Mouse (Mus musculus) CH12.LX (cell line): Measurements from ENCODE around the gene Ciao2a. TPM values are rescaled to one million over a fixed set of nuclear protein-coding genes. Genes with fewer than 3 reads are reported as not detected.
A peak's percentile ranks its signal among the peaks of the same experiment; 100 is the strongest.

Experiments used
- DNase-seq: peaks from one replicate; pipeline ENCODE4 v3.0.0-alpha.2; 2013; ENCODE audit errors: extremely low read depth
- H3K27ac ChIP-seq: 2 replicates; pipeline ENCODE4 v1.5.1; 2012; ENCODE audit warnings: low read depth, mild to moderate bottlenecking, control low read depth, moderate library complexity; ENCODE audit not compliant: insufficient read depth
- H3K27me3 ChIP-seq: replicated peaks from 2 replicates; pipeline ENCODE3; 2012; ENCODE audit warnings: inconsistent platforms
- H3K36me3 ChIP-seq, 2 experiments: replicated peaks in 1 of 2; 2 replicates each; pipeline versions ENCODE3 to v1.6.1; 2012; ENCODE audit warnings: inconsistent platforms in 1 of 2, low read length in 1 of 2, mild to moderate bottlenecking in 1 of 2, mixed read lengths in 1 of 2, moderate library complexity in 1 of 2; ENCODE audit not compliant: control insufficient read depth in 1 of 2, insufficient read depth in 1 of 2
- H3K4me1 ChIP-seq, 2 experiments: 2 replicates each; pipeline ENCODE4 v1.6.1; 2012; ENCODE audit warnings: inconsistent platforms in 1 of 2, moderate library complexity in 1 of 2; ENCODE audit not compliant: insufficient read depth in 2 of 2, control insufficient read depth in 1 of 2
- H3K4me2 ChIP-seq: 2 replicates; pipeline ENCODE4 v1.6.1; 2012; ENCODE audit warnings: low read depth, mild to moderate bottlenecking, control low read depth; ENCODE audit not compliant: poor library complexity, insufficient read depth, severe bottlenecking
- H3K4me3 ChIP-seq, 3 experiments: fragments of 150-350 bp in 1 of 3; sonication (generic) in 1 of 3; replicated peaks in 1 of 3; 2 replicates each; pipeline versions ENCODE3 to v1.5.1; 2011 to 2012; ENCODE audit warnings: low read depth in 2 of 3, low read length in 2 of 3, mild to moderate bottlenecking in 2 of 3, moderate library complexity in 2 of 3, control low read depth in 1 of 3, improper control_type of control experiment in 1 of 3, inconsistent platforms in 1 of 3, mixed read lengths in 1 of 3; ENCODE audit not compliant: poor library complexity in 1 of 3
- H3K79me2 ChIP-seq: replicated peaks from 2 replicates; pipeline ENCODE4 v1.6.1; 2012; ENCODE audit warnings: mild to moderate bottlenecking, moderate library complexity; ENCODE audit not compliant: control insufficient read depth, poor library complexity, insufficient read depth, severe bottlenecking; ENCODE audit errors: extremely low read depth
- H3K9ac ChIP-seq: 2 replicates; pipeline ENCODE4 v1.6.1; 2012; ENCODE audit warnings: low read depth, mild to moderate bottlenecking, control low read depth, moderate library complexity; ENCODE audit not compliant: insufficient read depth
- H3K9me3 ChIP-seq: replicated peaks from 2 replicates; pipeline ENCODE3; 2012; ENCODE audit warnings: low read length, inconsistent platforms, mixed read lengths
- BHLHE40 ChIP-seq: IDR thresholded peaks from 2 replicates; pipeline ENCODE4 v1.6.1; 2011; ENCODE audit warnings: mild to moderate bottlenecking, low read depth, low read length, improper control_type of control experiment
- ELF1 ChIP-seq: IDR thresholded peaks from 2 replicates; pipeline ENCODE4 v1.6.1; 2014; ENCODE audit warnings: low read depth, mild to moderate bottlenecking, inconsistent platforms, low read length, improper control_type of control experiment
- GABPA ChIP-seq: IDR thresholded peaks from 2 replicates; pipeline ENCODE4 v1.6.1; 2012; ENCODE audit warnings: low read depth, low read length, improper control_type of control experiment, inconsistent platforms; ENCODE audit not compliant: insufficient replicate concordance
- HCFC1 ChIP-seq: IDR thresholded peaks from 2 replicates; pipeline ENCODE4 v1.6.1; 2012; ENCODE audit warnings: low read depth, mild to moderate bottlenecking, inconsistent platforms, low read length, improper control_type of control experiment
- JUN ChIP-seq: IDR thresholded peaks from 2 replicates; pipeline ENCODE4 v1.6.1; 2011; ENCODE audit warnings: low read depth, mild to moderate bottlenecking, low read length, improper control_type of control experiment, moderate library complexity; ENCODE audit not compliant: insufficient read depth
- JUND ChIP-seq: conservative IDR thresholded peaks from 2 replicates; pipeline ENCODE4 v1.6.1; 2011; ENCODE audit warnings: low read depth, low read length, improper control_type of control experiment
- KAT2A ChIP-seq: IDR thresholded peaks from 2 replicates; pipeline ENCODE4 v1.6.1; 2012; ENCODE audit warnings: low read length, improper control_type of control experiment, inconsistent platforms; ENCODE audit not compliant: insufficient replicate concordance
- MAFK ChIP-seq: IDR thresholded peaks from 2 replicates; pipeline ENCODE4 v1.6.1; 2011; ENCODE audit warnings: low read length, improper control_type of control experiment; ENCODE audit not compliant: insufficient replicate concordance
- MEF2A ChIP-seq: IDR thresholded peaks from 2 replicates; pipeline ENCODE4 v1.6.1; 2014; ENCODE audit warnings: low read depth, mild to moderate bottlenecking, inconsistent platforms, low read length, improper control_type of control experiment, borderline replicate concordance
- MYC ChIP-seq: IDR thresholded peaks from 2 replicates; pipeline ENCODE4 v1.6.1; 2011; ENCODE audit warnings: low read depth, mild to moderate bottlenecking, improper control_type of control experiment, low read length
- PAX5 ChIP-seq: IDR thresholded peaks from 2 replicates; pipeline ENCODE4 v1.6.1; 2012; ENCODE audit warnings: low read length, inconsistent platforms, mixed read lengths
- SIN3A ChIP-seq: IDR thresholded peaks from 2 replicates; pipeline ENCODE4 v1.6.1; 2012; ENCODE audit warnings: low read length, improper control_type of control experiment, inconsistent platforms
- SMC3 ChIP-seq: IDR thresholded peaks from 2 replicates; pipeline ENCODE4 v1.6.1; 2011; ENCODE audit warnings: low read depth, low read length, improper control_type of control experiment
- TBP ChIP-seq: conservative IDR thresholded peaks from 2 replicates; pipeline ENCODE4 v1.6.1; 2011; ENCODE audit warnings: low read depth, low read length, improper control_type of control experiment
- TCF12 ChIP-seq: IDR thresholded peaks from 2 replicates; pipeline ENCODE4 v1.6.1; 2014; ENCODE audit warnings: low read depth, mild to moderate bottlenecking, inconsistent platforms, low read length, improper control_type of control experiment
- UBTF ChIP-seq: IDR thresholded peaks from 2 replicates; pipeline ENCODE4 v1.6.1; 2012; ENCODE audit warnings: low read depth, mild to moderate bottlenecking, inconsistent platforms, low read length, improper control_type of control experiment, moderate library complexity
- USF1 ChIP-seq: IDR thresholded peaks from 2 replicates; pipeline ENCODE4 v1.6.1; 2014; ENCODE audit warnings: low read depth, mild to moderate bottlenecking, inconsistent platforms, low read length, improper control_type of control experiment
- ZC3H11A ChIP-seq: IDR thresholded peaks from 2 replicates; pipeline ENCODE4 v1.6.1; 2012; ENCODE audit warnings: low read depth, mild to moderate bottlenecking, inconsistent platforms, low read length, improper control_type of control experiment
- ZNF384 ChIP-seq: IDR thresholded peaks from 2 replicates; pipeline ENCODE4 v1.6.1; 2012; ENCODE audit warnings: low read depth, low read length, improper control_type of control experiment, inconsistent platforms
- dilution Hi-C: fragments of 300-500 bp; cut with MboI; formaldehyde crosslinking; loops from 2 replicates; pipeline ENCODE4 v1.14.3; 2020; ENCODE audit warnings: low sequenced_read_pairs; ENCODE audit not compliant: extremely low pct_unique_long_range_greater_than_20kb, extremely low pct_ligation_motif_present
- in situ Hi-C: fragments of 300-500 bp; cut with MboI; formaldehyde crosslinking; loops from 3 replicates; pipeline ENCODE4 v1.14.3; 2019; ENCODE audit warnings: low sequenced_read_pairs, low pct_ligation_motif_present, low pct_unique_long_range_greater_than_20kb, mixed read lengths
- polyA plus RNA-seq: library from polyadenylated mRNA; unstranded; fragments of >175 nt; gene quantifications from 2 replicates; pipeline ENCODE4 v1.2.1, GENCODE M21; 2012; ENCODE audit warnings: low read depth; ENCODE audit not compliant: insufficient read length
- total RNA-seq, 2 experiments: library from RNA; depleted of rRNA; stranded (reverse); fragments of 300-350 nt in 1 of 2; fragments of >200 nt in 1 of 2; gene quantifications; 2 replicates each; pipeline ENCODE4 v1.2.3; 2012 to 2014

Gene Ciao2a
- total and polyA plus RNA-seq, 3 experiments, result 144 to 359 (median 197) TPM

- no peaks in the 10 kb centered on the region; the same call in none of the 2 replicates for H3K79me2 ChIP-seq
- no peak for TF ChIP-seq ZC3H11A
- no peak for TF ChIP-seq JUN
- TF ChIP-seq ELF1, result 0 out of 2 replicates have a peak, but pooled peaks have one; percentile 15
- no peak for TF ChIP-seq TCF12
- TF ChIP-seq, all 38 proteins: peak for 1
- H3K36me3 ChIP-seq, result peaks cover 8 to 45% of the 10 kb centered on the region in 2 experiments
- no peak overlapping the region for H3K27ac ChIP-seq
- dilution Hi-C loops (no loop called here), in situ Hi-C loops (no loop called here)
- no peak overlapping the region for H3K4me2 ChIP-seq
- H3K27me3 ChIP-seq, result no peaks in the 10 kb centered on the region
- no peak for DNase-seq
- H3K4me3 ChIP-seq, result no peak overlapping the region
- H3K4me1 ChIP-seq, result peaks cover 13 to 67% of the 10 kb centered on the region in 2 experiments
- no peak overlapping the region for H3K9ac ChIP-seq
- no peaks in the 10 kb centered on the region for H3K9me3 ChIP-seq
These were observed 54.9 kb downstream of the Ciao2a start for GRCm38 (mm10) chr9:66181126-66181825.

GRCm38 (mm10) chr9:66181826-66182678 is 55.6 kb downstream of the Ciao2a start:
- in situ Hi-C loops, result no loop called here
- H3K4me1 ChIP-seq, result peaks cover 13 to 75% of the 10 kb centered on the region in 2 experiments
- DNase-seq, result no peak

GRCm38 (mm10) chr9:66182679-66182993 is 56.2 kb downstream of the Ciao2a start:
- DNase-seq, result no peak
- TF ChIP-seq MYC (no peak), PAX5 (no peak), SMC3 (no peak), SIN3A (no peak), GABPA (no peak)
- peaks cover 13 to 80% of the 10 kb centered on the region in 2 experiments for H3K4me1 ChIP-seq

More at GRCm38 (mm10) chr9:66181826-66182678, 55.6 kb downstream of the Ciao2a start:
- no peak overlapping the region for H3K4me3 ChIP-seq
- H3K9me3 ChIP-seq, result no peaks in the 10 kb centered on the region
- no peaks in the 10 kb centered on the region for H3K27me3 ChIP-seq
- H3K36me3 ChIP-seq, result peaks cover 4 to 38% of the 10 kb centered on the region in 2 experiments
- H3K9ac ChIP-seq, result no peak overlapping the region
- TF ChIP-seq USF1 (no peak), MEF2A (no peak), TCF12 (no peak), ZC3H11A (no peak), TBP (no peak), MYC (no peak), JUND (no peak), MAFK (no peak), KAT2A (no peak), HCFC1 (no peak), BHLHE40 (no peak), ZNF384 (no peak), UBTF (no peak)
- no peak overlapping the region for H3K4me2 ChIP-seq
- no peaks in the 10 kb centered on the region; the same call in none of the 2 replicates for H3K79me2 ChIP-seq
- dilution Hi-C loops, result no loop called here
- no peak overlapping the region for H3K27ac ChIP-seq

More at GRCm38 (mm10) chr9:66182679-66182993, 56.2 kb downstream of the Ciao2a start:
- Histone ChIP-seq H3K9ac (no peak overlapping the region), H3K4me3 (no peak overlapping the region), H3K27ac (no peak overlapping the region), H3K36me3 (peaks cover 4 to 36% of the 10 kb centered on the region in 2 experiments), H3K9me3 (no peaks in the 10 kb centered on the region), H3K27me3 (no peaks in the 10 kb centered on the region), H3K79me2 (no peaks in the 10 kb centered on the region; the same call in 1 of the 2 replicates), H3K4me2 (no peak overlapping the region)
- dilution Hi-C loops, result no loop called here
- in situ Hi-C loops, result no loop called here
